Mouse (Mus musculus): Measurements from ENCODE around the gene Ruvbl1.

- TF ChIP-seq CTCF (IDR thresholded peaks at IDR 0.05; ENCODE audit: low read depth): peak; percentile 66
- TF ChIP-seq EP300 (IDR thresholded peaks at IDR 0.05; ENCODE audit: low read depth): no peak
These were observed 21.7 kb downstream of the Ruvbl1 start for GRCm38 (mm10) chr6:88486893-88487292.

Measured in liver, embryonic 14.5 days (tissue).